Mouse (Mus musculus): Measurements from ENCODE around the gene Usp43. TPM values are rescaled to one million over a fixed set of nuclear protein-coding genes. Genes with fewer than 3 reads are reported as not detected.
A peak's percentile ranks its signal among the peaks of the same experiment; 100 is the strongest.

Usp43 gene
- polyA plus RNA-seq, 1 experiment from 2014 or later, result 0.77 TPM

DNA sequence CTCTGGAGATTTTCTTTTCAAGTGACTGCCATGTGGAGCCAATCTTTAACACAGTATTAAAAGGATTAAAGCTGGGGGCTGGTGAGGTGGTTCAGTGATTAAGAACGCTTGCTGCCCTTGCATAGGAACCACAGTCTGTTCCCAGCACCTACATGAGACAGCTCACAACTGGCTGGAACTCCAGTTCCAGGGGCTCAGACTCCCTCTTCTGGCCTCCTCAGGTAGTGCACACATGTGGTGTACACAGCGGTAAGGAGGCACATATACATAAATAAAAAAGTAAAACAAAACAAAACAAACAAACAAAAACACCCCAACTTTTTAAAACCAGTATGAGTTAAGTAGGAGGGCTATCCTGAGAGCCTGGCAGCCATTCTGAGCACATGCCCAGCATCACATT, 36.0 kb downstream of the Usp43 start:
- no peak overlapping the region for H3K4me3 ChIP-seq (replicated peaks)
- H3K36me3 ChIP-seq (replicated peaks), result no peaks in the 10 kb centered on the region
- 89% methylated on average over 2 of the region's 2 CpGs for WGBS
- peaks cover 6% of the 10 kb centered on the region; the same call in 1 of the 2 replicates for H3K9me3 ChIP-seq
- ATAC-seq (ENCODE audit: low FRiP score), result no peak
- H3K4me1 ChIP-seq, result no peaks in the 10 kb centered on the region
- H3K4me2 ChIP-seq, result no peak overlapping the region
- no peak overlapping the region for H3K27ac ChIP-seq
- no peaks in the 10 kb centered on the region for H3K27me3 ChIP-seq
- no peak overlapping the region for H3K9ac ChIP-seq

DNA sequence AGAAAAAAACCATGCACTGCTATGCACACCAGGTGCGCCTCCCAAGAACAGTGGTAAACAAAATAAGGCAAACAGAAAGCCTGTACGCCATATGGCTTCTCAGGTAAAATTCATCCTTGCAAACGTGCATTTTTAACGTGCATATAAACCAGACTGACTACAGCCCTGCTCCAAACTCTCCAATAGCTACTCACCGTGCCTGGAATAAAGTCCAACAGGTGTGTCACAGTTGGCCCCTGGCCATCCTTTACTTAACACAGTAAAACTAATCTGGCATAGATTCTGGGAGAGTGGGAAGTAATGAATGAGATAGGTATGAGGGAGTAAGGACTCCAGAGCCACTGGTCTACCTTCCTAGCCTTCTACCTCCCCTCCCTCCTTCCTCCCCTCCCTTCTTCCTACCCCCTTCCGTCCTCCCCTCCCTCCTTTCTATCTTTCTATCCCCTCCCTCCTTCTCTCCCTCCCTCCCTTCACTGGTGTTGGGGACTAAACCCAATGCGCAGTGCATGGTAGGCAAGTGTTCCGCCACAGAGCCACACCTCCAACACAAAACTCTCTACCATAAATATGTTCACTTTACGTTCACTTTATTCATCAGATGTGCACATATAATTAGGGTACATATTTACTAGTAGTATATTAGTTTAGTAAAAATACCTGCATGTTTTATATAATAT, 56.3 kb downstream of the Usp43 start:
- H3K27ac ChIP-seq, result no peak overlapping the region
- H3K4me1 ChIP-seq, result peaks cover 8% of the 10 kb centered on the region; the same call in 1 of the 2 replicates
- no peaks in the 10 kb centered on the region for H3K27me3 ChIP-seq
- no peak overlapping the region for H3K9ac ChIP-seq
- no peak for ATAC-seq (ENCODE audit: low FRiP score)
- H3K4me2 ChIP-seq, result no peak overlapping the region
- WGBS, result 87% methylated on average over 9 of the region's 9 CpGs
- H3K4me3 ChIP-seq (replicated peaks), result no peak overlapping the region
- H3K36me3 ChIP-seq (replicated peaks), result no peaks in the 10 kb centered on the region
- no peaks in the 10 kb centered on the region for H3K9me3 ChIP-seq

DNA sequence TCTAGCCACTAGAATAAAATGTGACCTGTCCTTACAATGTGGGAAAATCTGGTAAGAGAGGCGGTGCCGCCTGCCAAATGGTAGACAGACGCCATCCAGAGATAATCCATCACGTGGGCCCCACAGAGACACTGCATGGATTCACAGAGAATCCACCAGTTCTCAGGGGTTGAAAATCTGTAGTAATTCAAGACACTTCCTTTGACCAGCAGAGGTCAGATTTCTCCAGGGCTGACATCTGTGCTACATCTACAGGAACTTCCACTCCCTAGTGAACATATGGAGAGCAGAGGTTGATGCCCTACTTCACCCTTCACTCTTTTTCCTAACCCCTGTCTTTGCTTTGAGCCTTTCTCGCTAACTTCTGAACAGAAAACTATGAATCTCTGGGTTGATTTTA, 56.9 kb downstream of the Usp43 start:
- no peak for ATAC-seq (ENCODE audit: low FRiP score)
- Histone ChIP-seq H3K9ac (no peak overlapping the region), H3K4me2 (no peak overlapping the region), H3K4me1 (peaks cover 8% of the 10 kb centered on the region; the same call in 1 of the 2 replicates), H3K4me3 (replicated peaks) (no peak overlapping the region), H3K27ac (no peak overlapping the region), H3K36me3 (replicated peaks) (no peaks in the 10 kb centered on the region), H3K9me3 (no peaks in the 10 kb centered on the region), H3K27me3 (no peaks in the 10 kb centered on the region)
- WGBS, result 77% methylated on average over 5 of the region's 5 CpGs

DNA sequence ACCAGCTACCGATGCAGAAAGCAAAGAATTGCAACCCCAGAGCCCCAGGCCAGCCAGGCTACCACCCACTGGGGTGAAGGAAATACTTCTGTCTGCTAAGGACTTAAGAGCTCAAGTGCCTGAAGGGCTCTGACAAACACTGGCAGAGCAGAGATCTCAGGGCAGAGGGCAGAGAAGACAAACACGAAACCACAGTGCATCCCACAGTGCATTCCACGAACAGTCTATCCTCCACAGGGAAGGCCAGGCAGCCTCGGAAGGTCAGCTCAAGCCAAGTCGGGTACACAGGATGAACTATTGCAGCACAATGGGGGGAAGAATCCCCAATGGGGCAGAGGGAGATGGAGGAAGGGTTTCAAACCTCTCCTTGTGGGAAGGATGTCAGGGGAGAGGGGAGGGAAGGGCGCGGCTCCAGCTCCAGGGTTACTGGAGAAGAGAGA, 60.5 kb downstream of the Usp43 start:
- peak overlapping the region; percentile 26; the same call in 1 of the 2 replicates for H3K27ac ChIP-seq
- H3K4me2 ChIP-seq, result no peak overlapping the region
- ATAC-seq (ENCODE audit: low FRiP score), result no peak
- H3K36me3 ChIP-seq (replicated peaks), result no peaks in the 10 kb centered on the region
- peaks cover 8% of the 10 kb centered on the region; the same call in 1 of the 2 replicates for H3K4me1 ChIP-seq
- no peaks in the 10 kb centered on the region for H3K9me3 ChIP-seq
- no peak overlapping the region for H3K9ac ChIP-seq
- WGBS, result 7% methylated on average over 7 of the region's 7 CpGs
- H3K27me3 ChIP-seq, result no peaks in the 10 kb centered on the region
- H3K4me3 ChIP-seq (replicated peaks), result no peak overlapping the region

DNA sequence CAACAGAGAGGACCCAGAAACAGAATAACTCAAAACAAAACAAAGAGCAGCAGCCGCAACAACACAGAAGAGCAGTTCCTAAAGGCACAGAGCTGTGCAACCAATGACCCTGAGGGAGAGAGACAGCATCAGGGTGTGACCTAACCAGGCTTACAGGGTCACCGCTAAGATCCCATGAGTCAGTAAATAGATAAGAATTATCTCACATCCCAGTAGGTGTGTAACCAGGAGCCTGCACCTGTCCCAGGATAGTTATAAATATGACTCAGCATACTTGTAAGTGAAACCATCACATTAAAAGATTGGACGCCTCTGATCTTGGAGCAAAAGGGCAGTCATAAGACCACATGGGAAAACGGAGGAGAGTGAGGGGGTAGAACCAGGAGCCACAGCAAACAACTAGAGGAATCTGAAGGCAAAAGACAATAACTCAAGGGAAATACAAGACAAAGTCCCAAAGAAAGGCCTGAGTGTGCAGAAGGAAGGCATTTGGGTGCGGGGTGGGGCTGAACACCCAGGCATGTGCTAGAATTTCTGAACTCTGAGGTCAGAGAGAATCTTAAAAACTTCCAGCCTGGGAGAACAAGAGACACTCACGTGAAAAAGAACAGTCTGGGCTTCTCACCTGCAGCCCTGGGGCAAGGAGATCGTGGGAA, 61.1 kb downstream of the Usp43 start:
- Histone ChIP-seq H3K27ac (peak overlapping the region; percentile 26; the same call in 1 of the 2 replicates), H3K9me3 (no peaks in the 10 kb centered on the region), H3K27me3 (no peaks in the 10 kb centered on the region), H3K4me3 (replicated peaks) (no peak overlapping the region), H3K36me3 (replicated peaks) (no peaks in the 10 kb centered on the region), H3K4me1 (peaks cover 8% of the 10 kb centered on the region; the same call in 1 of the 2 replicates), H3K4me2 (no peak overlapping the region), H3K9ac (no peak overlapping the region)
- WGBS, result 52% methylated on average over 7 of the region's 7 CpGs
- no peak for ATAC-seq (ENCODE audit: low FRiP score)

DNA sequence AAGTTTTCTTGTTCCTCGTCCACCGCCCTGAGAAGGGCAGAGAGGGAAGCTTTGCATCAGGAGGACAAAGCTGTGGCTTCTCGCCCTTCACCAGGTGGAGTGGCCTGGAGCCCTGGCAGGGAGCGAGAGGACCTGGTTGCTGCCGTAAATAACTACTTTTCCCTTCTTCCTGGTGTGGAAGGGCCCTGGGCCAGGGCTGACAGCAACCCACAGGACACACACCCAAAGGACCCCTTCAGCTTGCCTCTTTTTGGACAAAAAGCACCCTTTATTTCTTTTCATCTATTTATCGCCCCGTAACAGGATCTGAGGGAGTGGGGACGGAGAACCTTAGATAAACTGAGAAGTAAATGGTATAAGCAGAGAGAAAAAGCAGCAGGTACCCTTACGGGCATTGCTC, 63.4 kb downstream of the Usp43 start:
- no peak overlapping the region for H3K27ac ChIP-seq

DNA sequence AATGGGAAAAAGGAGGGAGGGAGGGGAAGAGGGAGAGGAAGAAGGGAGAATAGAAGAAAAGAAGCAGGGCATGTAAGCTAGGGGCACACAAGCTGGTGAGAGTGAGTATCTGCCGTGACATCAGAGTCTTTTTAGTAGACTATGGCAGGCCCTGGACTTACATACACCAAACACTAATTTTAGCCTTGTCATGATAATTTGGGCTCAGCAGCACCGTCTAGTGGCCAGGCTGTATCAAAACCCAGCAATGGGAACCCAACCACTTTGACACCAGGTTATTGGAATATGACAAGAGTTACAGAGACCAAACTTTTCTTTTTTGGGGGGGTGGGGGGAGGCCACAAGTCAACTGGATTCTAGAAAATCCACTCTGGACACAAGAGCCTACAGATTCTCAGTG, 66.9 kb downstream of the Usp43 start:
- no peak overlapping the region for H3K9ac ChIP-seq
- H3K4me3 ChIP-seq (replicated peaks), result no peak overlapping the region
- H3K36me3 ChIP-seq (replicated peaks), result no peaks in the 10 kb centered on the region
- H3K27me3 ChIP-seq, result no peaks in the 10 kb centered on the region
- no peak overlapping the region for H3K27ac ChIP-seq
- H3K4me2 ChIP-seq, result no peak overlapping the region
- 40% methylated on average over 2 of the region's 2 CpGs for WGBS
- no peak for ATAC-seq (ENCODE audit: low FRiP score)
- no peaks in the 10 kb centered on the region for H3K9me3 ChIP-seq
- H3K4me1 ChIP-seq, result no peaks in the 10 kb centered on the region

More for the DNA sequence above, 63.4 kb downstream of the Usp43 start:
- Histone ChIP-seq H3K4me3 (replicated peaks) (no peak overlapping the region), H3K4me2 (no peak overlapping the region), H3K9ac (no peak overlapping the region), H3K4me1 (peaks cover 8% of the 10 kb centered on the region; the same call in 1 of the 2 replicates), H3K27me3 (no peaks in the 10 kb centered on the region), H3K9me3 (no peaks in the 10 kb centered on the region), H3K36me3 (replicated peaks) (no peaks in the 10 kb centered on the region)
- WGBS, result 86% methylated on average over 9 of the region's 9 CpGs
- no peak for ATAC-seq (ENCODE audit: low FRiP score)

DNA sequence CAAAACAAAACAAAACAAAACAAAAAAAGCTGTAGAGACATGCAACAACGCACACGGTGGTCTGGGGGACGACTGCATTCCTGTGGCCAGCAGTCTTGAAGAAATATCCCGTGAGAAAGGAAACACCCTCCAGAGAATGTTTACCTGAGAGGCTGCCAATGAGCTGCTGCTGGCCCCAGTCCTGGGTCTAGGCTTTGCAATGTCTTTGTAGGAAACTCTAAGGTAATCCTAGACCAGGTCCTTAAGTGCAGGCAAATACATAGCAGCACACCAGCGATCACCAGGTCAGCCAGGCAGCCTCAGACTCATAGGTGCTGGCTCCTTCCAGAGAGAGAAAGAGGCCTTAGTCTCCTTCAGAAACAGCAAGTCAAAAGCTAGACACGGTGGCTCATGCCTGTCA, 68.0 kb downstream of the Usp43 start:
- Histone ChIP-seq H3K4me3 (replicated peaks) (no peak overlapping the region), H3K9ac (no peak overlapping the region), H3K27ac (no peak overlapping the region), H3K9me3 (no peaks in the 10 kb centered on the region), H3K4me1 (no peaks in the 10 kb centered on the region), H3K36me3 (replicated peaks) (no peaks in the 10 kb centered on the region), H3K4me2 (no peak overlapping the region), H3K27me3 (no peaks in the 10 kb centered on the region)
- 62% methylated on average over 6 of the region's 6 CpGs for WGBS
- no peak for ATAC-seq (ENCODE audit: low FRiP score)

DNA sequence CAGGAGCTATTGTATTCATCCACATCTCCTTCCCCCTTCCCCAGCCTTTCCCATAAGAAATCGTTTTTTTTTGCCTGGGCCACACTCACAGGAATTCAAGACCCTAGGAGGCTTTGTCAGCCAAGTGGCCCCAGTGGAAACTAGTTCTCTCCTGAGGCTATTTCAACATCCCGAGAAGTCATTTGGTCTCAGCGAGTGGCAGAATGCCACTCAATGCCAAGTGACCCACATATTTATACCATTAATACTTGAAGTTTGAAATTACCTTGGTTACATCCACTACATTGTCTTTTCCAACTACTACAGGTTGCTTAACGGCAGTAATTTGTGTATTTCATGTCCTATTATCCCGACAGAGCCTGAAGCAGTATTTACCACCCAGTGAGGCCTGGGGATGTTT, 70.2 kb downstream of the Usp43 start:
- Histone ChIP-seq H3K27me3 (no peaks in the 10 kb centered on the region), H3K27ac (no peak overlapping the region), H3K4me3 (replicated peaks) (no peak overlapping the region), H3K9me3 (no peaks in the 10 kb centered on the region), H3K4me1 (no peaks in the 10 kb centered on the region), H3K36me3 (replicated peaks) (no peaks in the 10 kb centered on the region), H3K9ac (no peak overlapping the region), H3K4me2 (no peak overlapping the region)
- no peak for ATAC-seq (ENCODE audit: low FRiP score)
- WGBS, result 65% methylated on average over 5 of the region's 5 CpGs

DNA sequence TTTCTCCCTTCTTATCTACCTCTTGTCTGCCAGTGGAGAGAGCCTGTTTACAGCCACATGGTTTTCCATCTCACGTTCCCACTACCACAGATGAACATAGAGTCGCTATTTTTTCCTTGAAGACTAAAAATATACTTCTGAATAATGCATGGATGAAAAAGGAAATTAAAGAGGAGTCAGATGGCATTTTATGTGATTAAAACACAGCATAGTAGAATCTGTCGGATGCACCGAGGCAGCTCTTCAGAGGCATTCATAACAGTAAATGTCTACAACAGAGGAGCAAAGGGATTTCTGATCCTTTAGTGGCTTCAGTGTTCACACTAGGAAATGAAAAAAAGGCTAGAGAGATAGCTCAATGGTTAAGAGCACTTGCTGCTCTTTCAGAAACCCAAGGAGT, 76.8 kb downstream of the Usp43 start:
- ATAC-seq (ENCODE audit: low FRiP score), result no peak
- 86% methylated on average over 4 of the region's 4 CpGs for WGBS
- no peak overlapping the region for H3K27ac ChIP-seq
- H3K9ac ChIP-seq, result no peak overlapping the region
- no peak overlapping the region for H3K4me3 ChIP-seq (replicated peaks)
- H3K36me3 ChIP-seq (replicated peaks), result no peaks in the 10 kb centered on the region
- H3K27me3 ChIP-seq, result no peaks in the 10 kb centered on the region
- H3K4me2 ChIP-seq, result no peak overlapping the region
- H3K9me3 ChIP-seq, result no peaks in the 10 kb centered on the region
- no peaks in the 10 kb centered on the region for H3K4me1 ChIP-seq

DNA sequence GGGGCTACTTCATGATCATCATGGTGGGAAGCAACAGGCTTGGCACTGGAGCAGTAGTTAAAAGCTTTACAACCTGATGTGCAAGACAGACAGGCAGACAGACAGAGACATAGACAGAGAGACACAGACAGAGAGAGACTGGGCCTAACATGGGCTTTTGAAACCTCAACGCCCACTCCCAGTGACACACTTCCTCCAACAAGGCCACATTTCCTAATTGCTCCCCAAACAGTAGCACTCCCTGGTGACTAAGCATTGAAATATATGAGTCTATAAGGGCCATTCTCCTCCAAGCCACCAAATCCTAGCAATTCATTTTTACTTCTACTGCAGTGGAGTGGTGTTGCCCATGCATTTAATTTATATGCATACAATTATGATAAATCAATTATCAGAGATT, 82.1 kb downstream of the Usp43 start:
- Histone ChIP-seq H3K27me3 (no peaks in the 10 kb centered on the region), H3K9ac (no peak overlapping the region), H3K9me3 (no peaks in the 10 kb centered on the region), H3K4me2 (no peak overlapping the region), H3K27ac (no peak overlapping the region), H3K4me3 (replicated peaks) (no peak overlapping the region), H3K4me1 (no peaks in the 10 kb centered on the region), H3K36me3 (replicated peaks) (no peaks in the 10 kb centered on the region)
- no peak for ATAC-seq (ENCODE audit: low FRiP score)
- WGBS, result 93% methylated on average over 1 of the region's 1 CpGs

DNA sequence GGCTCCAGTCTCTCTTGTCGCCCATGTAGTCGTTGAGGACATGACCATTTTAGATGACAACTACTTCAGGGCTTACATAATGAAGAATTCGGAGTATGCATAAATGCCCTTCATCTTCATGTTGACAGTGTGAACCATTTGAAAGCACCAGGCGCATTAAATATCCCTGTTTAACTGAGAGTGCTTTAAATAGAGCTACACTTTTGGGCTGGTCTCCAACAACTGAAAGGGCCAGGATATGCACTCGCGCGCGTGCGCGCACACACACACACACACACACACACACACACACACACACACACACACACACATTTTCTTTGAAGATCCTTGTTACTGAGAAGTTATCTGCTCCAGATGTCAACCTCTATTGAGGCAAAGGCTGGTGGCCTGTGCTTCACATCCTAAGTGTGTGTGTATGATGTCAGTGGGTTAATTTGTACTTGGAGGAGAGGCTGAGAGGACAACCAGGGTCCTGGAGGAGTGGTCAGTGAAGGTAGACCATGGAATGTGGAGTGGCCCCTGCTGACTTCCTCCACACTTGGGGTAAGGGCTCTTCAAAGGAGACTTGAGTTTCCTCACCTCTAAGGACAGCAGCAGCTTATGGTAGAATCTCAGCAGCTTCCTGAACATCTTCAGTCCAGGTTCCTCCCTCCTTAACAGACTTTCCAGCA, 86.4 kb downstream of the Usp43 start:
- H3K4me2 ChIP-seq, result no peak overlapping the region
- H3K27ac ChIP-seq, result no peak overlapping the region
- H3K9ac ChIP-seq, result no peak overlapping the region
- no peak for ATAC-seq (ENCODE audit: low FRiP score)
- no peaks in the 10 kb centered on the region for H3K36me3 ChIP-seq (replicated peaks)
- no peak overlapping the region for H3K4me3 ChIP-seq (replicated peaks)
- no peaks in the 10 kb centered on the region for H3K9me3 ChIP-seq
- H3K4me1 ChIP-seq, result no peaks in the 10 kb centered on the region
- H3K27me3 ChIP-seq, result no peaks in the 10 kb centered on the region
- 89% methylated on average over 10 of the region's 10 CpGs for WGBS
